8 mouse cellular contexts compared by ENCODE assay signal in the genomic region with DNA sequence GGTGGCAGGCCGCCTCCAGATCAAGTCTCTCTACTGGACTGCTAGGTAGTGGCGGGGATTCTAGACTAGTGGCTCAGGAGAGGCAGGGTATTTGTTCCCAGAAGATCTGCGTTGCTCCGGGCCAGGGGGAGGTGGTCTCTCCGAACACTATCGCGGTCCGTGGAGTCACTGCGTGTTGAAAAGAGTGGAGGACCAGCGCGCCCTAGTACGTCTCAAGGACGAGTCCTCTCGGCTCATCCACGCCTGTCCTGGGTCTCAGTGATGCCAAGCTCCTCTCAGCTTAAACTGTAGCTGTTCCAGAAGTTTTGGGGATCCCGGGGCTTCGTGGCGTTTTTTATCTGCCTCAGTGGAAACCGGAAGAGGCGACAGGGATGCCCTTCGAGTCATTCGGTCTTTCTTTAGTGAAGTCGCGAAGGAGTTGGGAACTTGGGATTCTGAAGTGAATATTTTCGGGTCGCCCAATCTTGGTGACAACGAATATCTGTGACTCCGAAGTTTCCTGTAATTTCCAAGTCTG. TPM values are rescaled to one million over a fixed set of nuclear protein-coding genes. Genes with fewer than 3 reads are reported as not detected.
DNase-seq lines count a peak whose midpoint lies in the region; ATAC-seq and TF ChIP-seq lines count a peak whose summit lies in the region.

No protein-coding gene starts in this region.

- peak overlapping the region; percentile 26 for H3K4me3 ChIP-seq in lung, postnatal 0 days (ENCODE audit: low read depth, low read length)
- H3K4me3 ChIP-seq in embryonic facial prominence, embryonic 12.5 days: peak overlapping the region; percentile 41
- peak overlapping the region; percentile 37 for H3K4me3 ChIP-seq in limb, embryonic 11.5 days (ENCODE audit: low read depth, low read length)
- H3K4me3 ChIP-seq in neural tube, embryonic 14.5 days (ENCODE audit: low read depth, low read length): peak overlapping the region; percentile 13; the same call in 1 of the 2 replicates

- no peaks in the 10 kb centered on the region for H3K36me3 ChIP-seq in lung, postnatal 0 days (ENCODE audit: insufficient read depth, low read length)
- no peaks in the 10 kb centered on the region for H3K36me3 ChIP-seq in embryonic facial prominence, embryonic 12.5 days
- no peaks in the 10 kb centered on the region for H3K36me3 ChIP-seq in limb, embryonic 11.5 days (ENCODE audit: control insufficient read depth, insufficient read depth, low read length)
- no peaks in the 10 kb centered on the region for H3K36me3 ChIP-seq in neural tube, embryonic 14.5 days (ENCODE audit: control insufficient read depth, insufficient read depth, low read length)

- no peak for TF ChIP-seq CTCF in lung, postnatal 0 days (IDR thresholded peaks at IDR 0.05)

- H3K4me1 ChIP-seq in lung, postnatal 0 days (ENCODE audit: insufficient read depth, low read depth, low read length): peaks cover 4% of the 10 kb centered on the region; the same call in 1 of the 2 replicates
- H3K4me1 ChIP-seq in embryonic facial prominence, embryonic 12.5 days: no peaks in the 10 kb centered on the region
- H3K4me1 ChIP-seq in limb, embryonic 11.5 days (ENCODE audit: control insufficient read depth, insufficient read depth, low read length): 0 out of 2 replicates have a peak, but pooled peaks cover 2% of the 10 kb centered on the region
- 0 out of 2 replicates have a peak, but pooled peaks cover 5% of the 10 kb centered on the region for H3K4me1 ChIP-seq in neural tube, embryonic 14.5 days (ENCODE audit: control insufficient read depth, insufficient read depth, low read length)

- H3K27me3 ChIP-seq in lung, postnatal 0 days (replicated peaks; ENCODE audit: insufficient read depth, low read length): peaks cover 26% of the 10 kb centered on the region; the same call in 1 of the 2 replicates
- H3K27me3 ChIP-seq in embryonic facial prominence, embryonic 12.5 days: peaks cover 32% of the 10 kb centered on the region
- peaks cover 14% of the 10 kb centered on the region for H3K27me3 ChIP-seq in limb, embryonic 11.5 days (ENCODE audit: control insufficient read depth, insufficient read depth, low read length)
- peaks cover 36% of the 10 kb centered on the region for H3K27me3 ChIP-seq in neural tube, embryonic 14.5 days (ENCODE audit: control insufficient read depth, insufficient read depth, low read length)

- no peak for DNase-seq in lung, postnatal 0 days (ENCODE audit: low spot score)
- DNase-seq in lung, postnatal 10 days: no peak
- peak; percentile 74 for DNase-seq in limb, embryonic 11.5 days (ENCODE audit: low spot score)
- no peak for DNase-seq in urinary bladder, postnatal 14 days (ENCODE audit: low spot score)
- DNase-seq in right cerebral cortex, postnatal 14 days: no peak
- no peak for DNase-seq in ovary, adult 18-20 months (ENCODE audit: low spot score)

- no peak for TF ChIP-seq EP300 in lung, postnatal 0 days (IDR thresholded peaks at IDR 0.05)

- no peak overlapping the region for H3K9ac ChIP-seq in lung, postnatal 0 days (replicated peaks; ENCODE audit: low read depth)
- H3K9ac ChIP-seq in embryonic facial prominence, embryonic 12.5 days: no peak overlapping the region; the same call in 1 of the 2 replicates
- H3K9ac ChIP-seq in limb, embryonic 11.5 days (ENCODE audit: low read length): peak overlapping the region; percentile 22; the same call in 1 of the 2 replicates
- peak overlapping the region; percentile 16; the same call in 1 of the 2 replicates for H3K9ac ChIP-seq in neural tube, embryonic 14.5 days (replicated peaks; ENCODE audit: low read depth, low read length)

- H3K4me2 ChIP-seq in lung, postnatal 0 days (replicated peaks; ENCODE audit: low read depth, low read length): peak overlapping the region; percentile 35
- H3K4me2 ChIP-seq in embryonic facial prominence, embryonic 12.5 days (replicated peaks): peak overlapping the region; percentile 63
- H3K4me2 ChIP-seq in limb, embryonic 11.5 days (ENCODE audit: low read depth, severe bottlenecking): peak overlapping the region; percentile 72
- peak overlapping the region; percentile 46 for H3K4me2 ChIP-seq in neural tube, embryonic 14.5 days (ENCODE audit: low read depth, low read length)

- no peak overlapping the region for H3K27ac ChIP-seq in lung, postnatal 0 days (ENCODE audit: low read length)
- H3K27ac ChIP-seq in embryonic facial prominence, embryonic 12.5 days: no peak overlapping the region
- no peak overlapping the region for H3K27ac ChIP-seq in limb, embryonic 11.5 days (replicated peaks; ENCODE audit: low read depth, low read length)
- no peak overlapping the region for H3K27ac ChIP-seq in neural tube, embryonic 14.5 days (ENCODE audit: low read depth, low read length)

- under 1% methylated on average over 28 of the region's 28 CpGs for WGBS in lung, postnatal 0 days
- under 1% methylated on average over 28 of the region's 28 CpGs for WGBS in embryonic facial prominence, embryonic 12.5 days
- WGBS in limb, embryonic 11.5 days: 1% methylated on average over 28 of the region's 28 CpGs
- WGBS in neural tube, embryonic 14.5 days: under 1% methylated on average over 28 of the region's 28 CpGs

- no peaks in the 10 kb centered on the region for H3K9me3 ChIP-seq in lung, postnatal 0 days (ENCODE audit: low read length)
- H3K9me3 ChIP-seq in embryonic facial prominence, embryonic 12.5 days: no peaks in the 10 kb centered on the region
- H3K9me3 ChIP-seq in limb, embryonic 11.5 days (ENCODE audit: control insufficient read depth, low read length): no peaks in the 10 kb centered on the region
- no peaks in the 10 kb centered on the region for H3K9me3 ChIP-seq in neural tube, embryonic 14.5 days (ENCODE audit: control insufficient read depth, low read length)

- ATAC-seq in lung, postnatal 0 days: no peak
- no peak for ATAC-seq in embryonic facial prominence, embryonic 12.5 days (ENCODE audit: insufficient number of reproducible peaks, insufficient read depth, low FRiP score, low TSS enrichment)
- no peak for ATAC-seq in limb, embryonic 11.5 days (ENCODE audit: insufficient number of reproducible peaks, low FRiP score, low TSS enrichment, low read depth)
- peak; percentile 18; the same call in 1 of the 2 replicates for ATAC-seq in neural tube, embryonic 14.5 days (ENCODE audit: low read depth)

RNA-seq across cellular contexts. Expression of gene Zfp322a, which starts 59.5 kb away (rescaled TPM):
- 27.1 and 30.9 TPM in 2 replicates for polyA plus RNA-seq in lung, postnatal 0 days (2015; fragmentation: Nextera tagmentation; extraction: Ambion mirVana)
- polyA plus RNA-seq in embryonic facial prominence, embryonic 12.5 days (2016; fragmentation: Nextera tagmentation; extraction: Ambion mirVana): 65.4 and 67.5 TPM in 2 replicates
- polyA plus RNA-seq in limb, embryonic 11.5 days (2014; fragmentation: Nextera tagmentation; extraction: Ambion mirVana): 71.9 and 76.4 TPM in 2 replicates
- polyA plus RNA-seq in neural tube, embryonic 14.5 days (2014; fragmentation: Nextera tagmentation; extraction: Ambion mirVana): 51.9 and 59.8 TPM in 2 replicates

Comparison
In these comparisons a context has a peak if more than half of its experiments do, and no peak if none do; other contexts are left out.
1. H3K9ac ChIP-seq: peak in limb, embryonic 11.5 days (single experiment) and neural tube, embryonic 14.5 days (single experiment); none in lung, postnatal 0 days (single experiment) and embryonic facial prominence, embryonic 12.5 days (single experiment).
2. Peak in every context shown above with its lines, with median percentiles within 50 percentile points of each other: H3K4me2 ChIP-seq and H3K4me3 ChIP-seq.